Mouse (Mus musculus) forelimb bud, embryonic 11.5 days (tissue): ENCODE results near the gene Cenpb.
A peak's percentile ranks its signal among the peaks of the same experiment; 100 is the strongest.

Experiments used
- DNase-seq: peaks from one replicate; pipeline ENCODE4 v3.0.0-alpha.2; 2012; ENCODE audit warnings: low read depth, low spot score

Cenpb gene

DNA sequence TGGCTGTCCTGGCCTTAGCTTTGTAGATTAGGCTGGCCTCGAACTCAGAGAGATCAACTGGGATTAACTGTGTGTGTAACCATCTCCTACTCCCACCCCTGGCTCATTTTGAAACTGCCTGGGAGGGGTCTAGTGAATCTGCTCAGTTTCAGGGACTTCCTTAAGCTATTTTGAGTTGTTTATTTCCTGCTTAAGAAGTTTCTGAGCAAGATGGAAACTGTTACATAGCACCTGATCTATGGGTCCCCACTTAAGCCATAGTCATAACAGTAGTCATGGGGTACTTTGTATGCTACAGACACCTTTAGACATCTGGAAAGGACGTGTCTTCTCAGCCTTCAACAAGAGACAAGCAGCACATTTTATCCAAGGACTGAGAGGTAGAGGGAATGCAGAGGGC lies 20.8 kb upstream of the Cenpb start:
- DNase-seq: no peak

DNA sequence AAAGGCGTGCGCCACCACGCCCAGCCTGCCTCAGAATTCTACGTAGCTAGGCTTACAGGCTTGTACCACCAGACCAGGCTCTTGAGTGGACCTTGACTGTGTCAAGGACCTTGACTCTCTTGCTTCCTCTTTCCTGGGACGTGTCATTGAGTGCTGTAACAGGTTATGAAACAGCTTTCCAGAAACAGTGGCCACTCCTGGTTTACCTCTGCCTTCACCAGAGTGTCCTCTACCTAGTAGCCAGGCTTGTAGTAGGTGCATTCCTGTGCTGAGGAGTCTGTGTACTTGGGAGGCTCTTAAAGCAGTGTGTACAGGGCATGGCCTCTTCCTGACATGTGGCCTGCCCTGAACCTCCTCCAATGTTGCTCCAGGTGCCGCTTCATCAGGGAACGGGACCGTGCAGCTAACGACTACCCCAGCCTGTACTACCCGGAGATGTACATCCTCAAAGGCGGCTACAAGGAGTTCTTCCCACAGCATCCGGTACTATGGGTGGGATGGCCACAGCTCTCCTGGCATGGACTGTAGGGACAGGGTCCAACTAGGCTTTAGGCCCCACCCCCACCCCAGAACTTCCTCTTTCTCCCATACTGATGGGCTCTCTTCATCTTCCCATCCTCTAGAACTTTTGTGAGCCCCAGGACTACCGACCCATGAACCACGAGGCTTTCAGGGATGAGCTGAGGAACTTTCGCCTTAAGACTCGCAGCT lies 16.9 kb upstream of the Cenpb start:
- no peak for DNase-seq

DNA sequence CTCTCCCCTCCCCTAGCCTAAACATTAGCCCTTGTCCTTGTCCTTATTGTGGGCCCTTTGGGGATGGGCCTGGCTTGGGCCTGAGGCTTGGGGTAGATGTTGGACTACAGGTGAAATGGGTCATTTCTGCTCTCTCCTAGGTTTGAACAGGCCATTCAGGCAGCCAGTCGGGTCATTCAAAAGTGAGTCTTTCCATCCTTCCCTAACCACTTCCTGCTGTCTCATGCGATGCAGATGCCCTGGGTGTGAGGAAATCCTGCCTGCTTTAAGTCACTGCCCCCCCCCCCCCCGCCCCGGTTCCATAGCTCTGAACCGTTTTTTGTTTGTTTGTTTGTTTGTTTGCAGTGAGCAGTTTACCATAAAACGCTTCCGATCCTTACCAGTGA lies 11.1 kb upstream of the Cenpb start:
- no peak for DNase-seq

DNA sequence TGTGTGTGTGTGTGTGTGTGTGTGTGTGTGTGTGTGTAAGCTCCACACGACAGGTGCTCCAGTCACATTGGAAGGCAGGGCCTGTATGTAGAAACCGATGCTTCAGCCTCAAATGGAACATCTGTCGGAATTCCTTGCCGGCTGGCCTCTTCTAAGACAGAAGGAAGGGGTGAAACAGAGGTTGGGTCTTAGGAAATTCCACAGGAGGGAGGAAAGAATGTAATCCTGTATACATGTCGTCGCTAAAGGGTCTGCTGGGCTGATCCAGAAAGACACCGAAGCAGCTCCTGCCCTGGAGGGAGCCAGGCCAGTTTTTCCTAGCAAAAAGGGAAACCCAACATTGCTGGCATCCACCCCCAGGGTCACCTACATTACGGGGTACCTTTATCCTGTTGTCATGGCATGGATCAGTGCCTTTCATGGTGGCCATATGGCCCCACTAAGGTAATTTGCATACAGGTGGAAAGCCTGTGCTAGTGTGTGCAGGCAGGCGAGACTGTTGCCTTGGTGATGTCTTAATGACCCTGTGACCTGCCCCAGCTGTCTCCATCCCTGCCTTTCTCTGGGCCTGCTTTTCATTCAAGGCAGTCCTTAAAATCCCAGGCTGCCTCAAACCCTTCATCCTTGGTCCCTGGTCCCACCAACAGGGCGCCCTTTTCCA lies 10.6 kb upstream of the Cenpb start:
- no peak for DNase-seq

DNA sequence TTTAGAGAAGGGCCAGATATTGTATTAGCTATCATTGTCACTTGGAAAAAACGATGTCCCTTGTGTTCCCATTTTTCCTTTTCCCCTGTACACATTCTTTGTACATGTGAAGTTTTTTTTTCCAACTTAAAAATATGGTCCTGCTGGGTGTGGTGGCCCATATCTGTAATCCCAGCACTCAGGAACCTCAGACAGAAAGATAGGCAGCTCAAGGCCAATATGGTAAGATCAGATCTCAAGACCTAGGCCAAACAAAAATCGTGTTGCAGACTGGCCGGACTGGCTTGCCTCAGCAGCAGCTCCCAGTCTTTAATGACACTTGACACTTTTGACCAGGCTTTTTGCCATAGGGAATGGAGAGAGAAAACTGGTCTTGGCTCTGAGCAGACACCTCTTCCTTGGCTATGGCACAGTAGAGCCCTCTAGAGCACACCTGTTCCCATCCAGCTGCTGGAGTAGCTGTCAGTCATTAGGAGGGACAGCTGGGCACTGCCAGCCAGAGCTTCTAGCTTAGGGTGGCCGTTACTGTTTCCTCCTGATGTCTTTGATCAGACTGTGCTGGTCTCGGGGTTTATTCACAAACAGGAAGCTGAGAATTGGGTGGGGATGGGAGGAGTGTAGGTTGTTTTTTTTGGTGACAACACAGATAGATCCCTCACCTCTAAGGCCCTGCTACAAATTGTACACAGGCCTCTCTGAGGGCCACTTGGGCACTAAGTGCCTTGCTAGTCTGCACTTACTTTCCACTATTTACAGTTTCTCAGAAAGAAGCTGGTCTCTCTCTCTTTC lies 9.8 kb upstream of the Cenpb start:
- no peak for DNase-seq

DNA sequence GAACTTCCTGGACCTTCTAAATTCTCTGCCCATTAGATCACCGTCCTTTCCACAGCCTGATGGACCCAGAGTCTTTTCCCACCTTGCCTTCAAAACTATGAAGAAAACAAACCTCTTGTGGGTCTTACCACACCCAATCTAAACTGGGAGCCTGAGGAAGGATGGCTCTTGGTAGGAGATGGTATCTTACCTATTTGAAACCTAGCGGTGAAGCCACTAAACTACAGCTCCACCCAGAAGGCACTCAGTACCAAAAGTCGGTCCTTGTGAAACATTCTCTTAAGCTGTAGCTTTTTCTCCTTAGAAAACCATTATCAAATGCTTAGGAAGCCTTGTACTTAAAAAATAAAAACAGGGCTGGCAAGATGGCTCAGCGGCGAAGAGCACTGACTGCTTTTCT lies 8.4 kb upstream of the Cenpb start:
- no peak for DNase-seq

DNA sequence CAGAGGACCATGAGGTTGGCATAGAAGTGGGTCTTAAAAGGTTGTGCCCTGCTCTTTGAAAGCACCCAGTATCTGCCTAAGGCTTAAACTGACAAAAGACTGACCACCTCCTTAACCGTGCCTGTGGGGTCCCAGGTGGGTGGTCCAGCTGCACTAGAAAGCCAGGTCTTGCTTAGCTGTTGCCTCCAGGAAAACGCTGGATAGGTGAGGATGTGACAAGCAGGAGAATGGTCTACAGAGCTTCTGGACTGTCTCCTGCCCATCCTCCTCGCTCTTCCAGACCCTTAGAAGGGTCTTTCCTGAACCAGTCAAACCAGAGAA lies 7.7 kb upstream of the Cenpb start:
- no peak for DNase-seq

DNA sequence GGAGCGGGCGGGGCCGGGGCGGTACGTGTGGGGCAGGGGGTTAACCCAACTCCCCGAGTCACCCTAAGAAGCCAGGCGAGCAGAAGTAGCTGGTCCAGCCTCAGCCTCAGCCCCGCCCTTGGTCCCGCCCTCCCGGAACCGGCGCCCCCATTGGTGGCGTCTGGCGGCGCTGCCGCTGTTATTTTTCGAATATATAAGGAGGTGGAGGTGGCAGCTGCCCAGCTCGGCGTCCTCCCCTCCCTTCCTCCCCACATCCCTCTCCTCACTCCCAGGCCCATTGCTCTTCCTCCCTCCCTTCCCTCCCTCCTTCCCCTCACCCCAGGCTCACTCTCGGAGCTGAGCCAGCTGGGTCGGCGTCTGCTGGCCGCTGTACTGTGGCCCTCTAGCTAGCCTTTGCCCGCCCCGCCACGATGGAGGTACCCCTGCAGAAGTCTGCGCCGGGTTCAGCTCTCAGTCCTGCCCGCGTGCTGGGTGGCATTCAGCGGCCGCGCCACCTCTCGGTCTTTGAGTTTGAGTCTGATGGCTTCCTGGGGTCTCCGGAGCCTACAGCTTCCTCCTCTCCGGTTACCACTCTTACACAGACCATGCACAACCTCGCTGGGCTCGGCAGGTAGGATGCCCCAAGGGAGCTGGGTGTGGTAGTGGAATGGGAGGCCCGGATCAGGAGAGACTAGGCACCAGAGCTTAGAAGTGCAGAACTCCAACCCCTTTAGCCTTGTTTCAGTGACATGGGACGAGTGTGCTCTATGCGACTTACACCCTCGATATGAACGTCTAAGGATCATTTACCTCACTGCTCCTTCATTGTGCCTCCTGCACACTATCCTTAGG lies 7.1 kb upstream of the Cenpb start, which contains the start of the genes Cdc25b and Spef1:
Cdc25b (plus strand) TSS at position 179 of the 831 bp plus-strand sequence.
Spef1 (minus strand) TSS at position 512 of the 831 bp plus-strand sequence.
- peak; percentile 84 for DNase-seq

DNA sequence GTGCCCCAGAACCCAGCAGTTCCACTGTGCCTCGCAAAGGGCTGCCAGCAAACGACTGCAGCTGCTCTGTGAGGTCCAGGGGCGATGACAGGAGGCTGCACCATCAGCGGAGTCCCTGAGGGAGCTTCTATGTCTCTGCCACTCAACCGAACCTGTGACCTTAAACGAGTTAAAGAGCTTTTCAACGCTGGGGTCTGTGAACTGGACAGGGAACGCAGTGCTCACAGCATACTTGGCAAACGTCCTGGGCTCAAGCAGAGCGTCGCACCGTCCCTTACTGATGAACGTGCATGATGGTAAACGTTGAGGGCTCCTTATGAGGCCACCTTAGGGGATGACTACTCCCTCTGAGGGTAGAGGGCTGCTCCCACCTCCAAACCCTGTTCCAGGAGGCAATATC lies 6.5 kb upstream of the Cenpb start:
- no peak for DNase-seq

DNA sequence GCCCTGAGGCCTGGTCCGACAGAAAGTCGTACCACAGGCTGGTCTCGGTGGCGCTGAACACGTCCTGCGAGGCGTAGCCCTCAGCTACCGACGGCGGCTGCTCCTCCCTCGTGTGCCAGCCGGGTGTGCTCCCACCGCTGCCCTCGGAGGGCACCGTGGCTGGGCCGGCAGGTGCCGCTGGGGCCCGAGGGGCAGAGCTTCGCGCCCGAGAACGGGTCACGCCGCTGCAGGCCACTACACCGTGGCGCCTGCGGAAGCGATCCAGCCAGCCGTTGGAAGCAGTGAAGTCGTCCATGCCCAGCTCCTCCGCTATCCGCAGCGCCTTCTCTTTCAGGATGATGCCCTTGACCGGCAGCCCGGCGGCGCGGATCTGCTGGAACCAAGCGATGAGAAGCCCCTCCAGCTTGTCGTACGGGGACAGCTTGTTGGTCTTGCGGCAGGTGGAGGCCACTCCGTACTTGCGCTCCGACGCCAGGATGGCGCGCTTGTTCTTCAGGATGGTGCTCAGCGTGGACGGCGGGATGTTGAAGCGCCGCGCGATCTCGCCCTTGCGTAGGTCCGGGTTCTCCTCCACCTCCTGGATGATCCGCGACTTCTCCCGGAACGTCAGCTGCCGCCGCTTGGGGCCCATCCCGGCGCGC lies 501 bp downstream of the Cenpb start:
- DNase-seq: peak; percentile 63

DNA sequence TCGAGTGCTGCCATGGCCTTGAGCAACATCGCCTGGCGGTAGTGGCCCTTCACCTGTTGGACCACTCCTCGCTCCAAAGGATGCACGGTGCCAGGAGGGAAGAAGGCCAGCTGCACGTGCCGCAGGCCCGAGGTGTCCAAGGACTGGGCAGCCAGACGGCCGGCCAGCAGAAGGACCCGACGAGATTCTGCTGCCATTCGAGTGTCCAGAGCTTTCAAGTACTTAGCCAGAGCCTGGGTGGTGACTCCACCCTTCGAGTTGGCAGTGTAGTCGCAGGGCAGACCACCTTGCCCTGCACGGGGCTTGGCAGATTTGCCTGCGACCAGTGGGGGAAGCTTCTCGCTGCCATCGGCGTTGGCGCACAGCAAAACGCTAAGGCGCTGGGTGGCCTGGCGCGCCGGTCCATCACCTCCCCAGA lies 1.0 kb downstream of the Cenpb start:
- DNase-seq: no peak

DNA sequence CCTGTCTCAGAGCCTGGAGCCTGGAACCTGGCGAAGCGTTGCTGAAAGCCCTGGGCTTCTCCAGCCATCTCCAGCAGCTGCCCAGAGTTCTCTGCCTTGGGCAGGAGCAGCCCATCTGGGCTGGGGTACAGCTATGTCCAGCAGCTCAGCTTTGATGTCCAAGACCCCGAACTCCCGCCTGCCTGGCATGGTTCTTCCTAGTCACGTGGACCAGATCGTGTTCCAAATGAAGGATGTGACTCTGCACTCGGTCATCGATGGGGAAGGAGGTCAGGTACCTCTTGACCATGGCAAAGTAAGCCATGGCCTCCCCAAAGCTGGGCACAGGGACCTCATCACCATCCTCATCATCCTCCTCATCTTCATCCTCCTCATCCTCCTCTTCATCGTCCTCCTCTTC lies 1.9 kb downstream of the Cenpb start:
- no peak for DNase-seq

DNA sequence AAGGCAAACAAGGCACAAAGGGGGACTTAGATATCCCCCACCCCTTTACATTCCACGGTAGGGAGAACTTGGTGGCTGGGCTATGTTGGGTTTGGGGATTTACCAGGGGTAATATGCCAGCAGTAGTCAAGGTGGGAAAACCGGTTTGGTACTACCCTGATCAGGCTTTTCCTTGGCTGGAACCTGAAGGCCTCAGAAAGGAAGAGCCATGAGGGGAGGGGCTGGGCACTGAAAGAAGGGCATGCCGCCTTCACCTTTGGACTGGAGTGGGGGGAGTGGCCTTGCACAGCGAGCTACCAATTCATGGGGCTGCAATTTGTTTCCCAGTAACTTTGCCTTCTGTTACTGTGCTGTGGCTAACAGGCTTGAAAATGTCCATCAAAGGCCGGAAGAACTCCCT lies 3.4 kb downstream of the Cenpb start:
- no peak for DNase-seq

DNA sequence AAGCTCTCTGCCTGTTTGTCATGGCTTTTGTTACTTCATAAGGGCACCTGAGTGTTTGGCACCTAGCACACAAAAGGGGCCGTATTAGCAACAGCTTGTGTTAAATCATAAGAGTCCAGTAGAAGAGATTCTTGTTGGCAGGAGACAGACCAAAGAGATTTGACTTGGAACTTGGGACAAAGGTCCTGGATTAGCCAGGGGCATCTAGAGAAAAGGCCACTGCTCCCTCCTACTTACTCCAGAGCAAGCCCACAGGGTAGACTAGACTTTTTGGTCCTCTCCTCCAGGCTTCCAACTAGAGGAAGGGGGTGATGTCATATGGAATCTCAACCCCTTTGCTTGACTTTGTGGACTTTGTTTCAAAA lies 3.9 kb downstream of the Cenpb start:
- no peak for DNase-seq

DNA sequence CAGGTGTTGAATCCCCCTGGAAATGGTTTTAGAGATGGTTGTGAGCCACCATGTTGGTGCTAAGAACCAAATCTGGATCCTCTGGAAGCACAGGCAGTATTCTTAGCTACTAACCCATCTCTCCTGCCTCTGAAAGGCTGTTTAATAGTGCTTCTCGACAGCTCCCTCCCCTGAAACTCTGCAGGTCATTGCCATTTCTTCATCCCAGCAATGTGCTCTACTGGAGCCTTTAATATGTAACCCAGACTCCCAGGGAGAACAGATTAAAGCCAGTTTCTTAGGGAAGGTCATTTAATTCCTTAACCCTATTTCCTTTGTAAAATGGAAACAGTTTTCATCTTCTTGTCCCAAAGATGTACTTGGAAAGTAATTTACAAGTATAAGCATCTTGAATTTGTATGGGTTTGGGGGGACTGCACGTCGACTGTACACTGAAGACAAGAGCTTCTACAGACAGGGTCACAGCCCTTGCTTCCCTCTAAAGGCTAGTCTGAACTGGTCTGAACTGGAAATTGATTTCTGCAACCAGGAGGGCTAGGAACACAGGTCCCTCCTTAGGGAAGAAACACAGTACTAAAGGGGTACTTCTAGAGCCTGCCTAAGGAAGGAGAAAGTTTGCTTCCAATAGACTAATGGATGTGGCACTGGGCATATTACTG lies 4.5 kb downstream of the Cenpb start:
- DNase-seq: no peak

DNA sequence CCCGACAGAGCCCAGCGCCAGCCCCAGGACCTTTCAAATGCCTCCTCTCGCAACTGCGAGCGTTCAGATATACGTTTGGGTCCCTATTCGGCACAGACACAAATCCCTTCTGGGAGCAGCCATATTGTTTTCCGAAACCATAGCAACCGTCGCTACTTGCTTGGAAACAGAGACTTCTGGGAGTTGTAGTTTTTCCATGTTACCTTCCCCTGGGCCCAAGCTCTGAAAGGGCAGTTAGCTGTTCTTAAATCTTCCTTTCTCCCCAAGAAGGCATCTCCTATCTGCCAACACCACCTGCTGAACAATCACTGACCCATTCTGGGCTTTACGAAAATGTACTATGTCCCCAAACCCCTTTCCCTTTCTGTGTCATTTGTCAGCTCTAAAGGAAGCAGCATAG lies 5.2 kb downstream of the Cenpb start:
- peak; percentile 79 for DNase-seq

DNA sequence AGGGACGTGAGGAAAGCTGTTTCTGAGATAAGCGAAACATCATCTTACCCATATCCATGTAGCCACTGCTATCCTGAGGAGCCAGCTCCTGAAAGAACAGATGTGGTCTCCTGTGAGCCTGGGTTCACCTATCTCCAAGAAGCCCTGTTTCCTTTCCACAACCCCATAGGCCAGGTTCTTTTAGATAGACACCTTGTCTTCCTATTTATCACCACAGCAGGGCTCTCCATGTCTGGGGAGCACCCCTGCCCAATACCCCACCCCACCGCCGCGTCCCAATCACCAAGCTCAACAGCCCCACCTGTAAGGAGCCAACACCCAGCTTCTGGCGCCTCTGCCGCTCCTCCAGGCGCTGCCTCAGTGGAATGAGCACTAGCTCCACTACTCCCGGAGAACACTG lies 7.5 kb downstream of the Cenpb start:
- no peak for DNase-seq

DNA sequence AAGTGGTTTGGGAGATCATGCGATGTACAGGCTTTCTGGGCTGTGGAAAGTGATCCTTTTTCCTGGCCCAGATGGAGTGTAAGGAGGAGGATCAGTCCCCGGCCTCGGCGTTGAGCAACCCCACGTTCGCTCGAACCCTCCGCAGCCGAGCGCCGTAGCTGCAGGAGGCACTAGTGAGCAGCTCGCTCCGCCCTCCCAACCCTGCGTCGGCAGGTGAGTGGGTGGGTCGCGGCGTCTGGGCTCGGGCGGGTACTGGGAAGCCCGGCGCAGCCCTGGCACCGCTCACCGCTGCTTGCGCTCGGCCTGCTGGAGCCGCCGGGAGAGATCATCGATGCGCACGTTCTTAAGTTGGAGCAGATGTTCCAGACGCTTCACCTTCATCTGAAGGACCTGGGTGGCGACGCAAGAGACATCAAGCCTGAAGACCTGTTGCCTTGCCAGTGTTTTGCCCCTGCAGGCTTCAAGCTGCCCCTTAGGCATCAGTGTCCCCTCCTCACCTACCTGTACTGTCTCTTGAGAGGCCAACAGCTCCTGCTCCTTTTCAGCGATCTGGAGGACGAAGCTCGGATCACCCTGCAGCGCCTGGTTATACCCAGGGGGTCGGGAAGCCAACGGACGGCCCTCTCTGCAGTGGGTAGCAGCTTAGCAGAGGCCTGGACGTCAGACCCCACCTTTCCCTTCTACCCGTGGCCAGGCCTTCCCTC lies 8.3 kb downstream of the Cenpb start:
- no peak for DNase-seq

DNA sequence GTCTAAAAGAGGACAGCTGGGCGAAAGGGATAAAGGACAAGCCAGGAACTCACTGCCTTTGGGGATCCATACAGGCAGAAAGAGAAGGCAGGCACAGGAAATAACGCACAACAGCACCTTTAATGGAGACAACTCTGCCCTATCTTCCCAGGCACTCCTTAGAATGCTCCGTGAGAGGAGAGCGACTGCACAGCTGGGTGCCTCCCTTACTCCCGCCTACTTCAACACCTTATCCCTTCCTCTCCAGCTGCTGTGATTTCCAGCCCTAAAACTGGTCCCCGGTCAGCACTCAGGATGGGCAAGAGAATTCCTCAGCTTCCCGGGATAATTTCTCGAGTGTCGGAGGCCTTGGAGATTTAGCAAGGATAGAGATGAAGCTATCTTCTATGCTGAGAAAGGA lies 8.9 kb downstream of the Cenpb start:
- DNase-seq: no peak

DNA sequence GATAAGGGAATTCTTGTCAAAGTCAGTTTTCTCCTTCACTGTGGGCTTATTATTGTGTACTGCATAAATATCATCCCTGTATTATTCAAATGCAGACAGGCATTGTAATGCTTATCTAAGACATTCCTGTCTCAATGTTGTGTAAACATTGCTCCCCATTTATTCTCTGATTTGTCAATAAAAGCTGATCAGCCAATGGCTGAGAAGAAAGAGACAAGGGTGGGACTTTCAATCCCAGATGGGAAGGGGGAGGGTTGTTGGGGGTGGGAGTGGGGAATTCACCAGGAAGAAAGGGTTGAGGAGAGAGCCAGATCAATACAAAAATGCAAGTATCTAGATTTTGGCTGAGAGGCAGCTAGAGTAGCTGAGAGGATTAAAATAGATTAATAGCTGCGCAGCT lies 11.0 kb downstream of the Cenpb start:
- DNase-seq: no peak
